Mouse (Mus musculus): ENCODE results near the gene Sec31b. TPM values are rescaled to one million over a fixed set of nuclear protein-coding genes. Genes with fewer than 3 reads are reported as not detected.

Gene Sec31b
- polyA plus RNA-seq, 1 experiment from 2014 or later = 0.15 TPM

GRCm38 (mm10) chr19:44544372-44544771 is 1.3 kb downstream of the Sec31b start:
- 55% methylated on average over 10 of the region's 10 CpGs for WGBS
- Histone ChIP-seq H3K4me1 (ENCODE audit: control insufficient read depth, insufficient read depth, low read length) (peaks cover 3% of the 10 kb centered on the region), H3K36me3 (ENCODE audit: control insufficient read depth, insufficient read depth, low read length) (peaks cover 8% of the 10 kb centered on the region), H3K27ac (ENCODE audit: low read length) (no peak overlapping the region), H3K9ac (ENCODE audit: low read depth, low read length) (no peak overlapping the region), H3K9me3 (replicated peaks; ENCODE audit: control insufficient read depth, low read length, poor library complexity, severe bottlenecking) (no peaks in the 10 kb centered on the region; the same call in 1 of the 2 replicates), H3K4me2 (ENCODE audit: low read length) (no peak overlapping the region), H3K27me3 (ENCODE audit: control insufficient read depth, insufficient read depth, low read depth, low read length) (peaks cover 31% of the 10 kb centered on the region), H3K4me3 (ENCODE audit: low read depth, low read length) (no peak overlapping the region)
- no peak for ATAC-seq

DNA sequence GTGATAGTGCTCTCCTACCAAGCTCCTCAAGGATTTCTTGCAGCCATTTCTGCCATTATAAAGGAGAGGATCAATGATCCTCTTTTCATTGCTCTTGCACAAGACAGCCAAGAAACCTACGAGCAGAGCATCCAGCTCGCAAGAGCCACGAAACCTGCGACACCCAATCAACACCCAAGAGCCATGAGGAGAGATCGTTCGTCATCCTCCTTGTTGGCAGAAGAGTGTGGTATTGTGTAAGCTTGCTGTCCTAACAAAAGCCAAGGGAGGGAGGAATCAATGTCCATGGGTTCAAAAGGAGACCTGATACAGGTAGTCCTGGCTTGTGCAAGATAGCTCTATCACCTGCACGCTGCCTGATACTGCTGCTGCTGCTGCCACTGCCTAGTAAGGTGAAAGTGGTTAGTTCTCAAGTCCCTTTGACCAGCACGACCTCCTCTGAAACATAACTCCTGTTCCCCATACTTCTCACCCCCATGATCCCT is 2.9 kb downstream of the Sec31b start:
- Histone ChIP-seq H3K36me3 (ENCODE audit: control insufficient read depth, insufficient read depth, low read length) (no peaks in the 10 kb centered on the region), H3K4me3 (ENCODE audit: low read depth, low read length) (no peak overlapping the region), H3K27me3 (ENCODE audit: control insufficient read depth, insufficient read depth, low read depth, low read length) (peaks cover 31% of the 10 kb centered on the region), H3K27ac (ENCODE audit: low read length) (no peak overlapping the region), H3K4me1 (ENCODE audit: control insufficient read depth, insufficient read depth, low read length) (peaks cover 3% of the 10 kb centered on the region), H3K9ac (ENCODE audit: low read depth, low read length) (no peak overlapping the region), H3K4me2 (ENCODE audit: low read length) (no peak overlapping the region), H3K9me3 (replicated peaks; ENCODE audit: control insufficient read depth, low read length, poor library complexity, severe bottlenecking) (no peaks in the 10 kb centered on the region; the same call in 1 of the 2 replicates)
- no peak for ATAC-seq
- WGBS = 91% methylated on average over 8 of the region's 8 CpGs

DNA sequence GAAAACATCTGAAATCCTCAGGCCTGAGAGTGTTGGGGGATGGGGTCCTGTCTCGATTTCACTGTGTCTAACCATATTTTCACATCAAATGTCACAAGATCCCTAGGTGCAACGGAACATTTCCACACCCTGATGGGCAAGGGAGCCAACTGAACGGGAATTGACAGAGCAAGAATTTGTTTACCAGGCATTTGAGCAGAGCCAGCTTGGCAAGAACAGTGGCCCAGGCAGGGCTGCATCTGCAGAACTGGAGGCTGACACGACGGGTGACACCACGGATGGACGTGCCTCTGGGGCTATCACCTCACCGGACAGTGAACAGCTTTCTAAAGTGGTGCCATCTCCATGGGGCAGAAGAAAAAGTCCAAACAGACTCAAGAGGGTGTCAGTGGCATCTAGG is 8.2 kb downstream of the Sec31b start:
- no peak overlapping the region for H3K9ac ChIP-seq (ENCODE audit: low read depth, low read length)
- WGBS = 85% methylated on average over 8 of the region's 8 CpGs
- H3K36me3 ChIP-seq (ENCODE audit: control insufficient read depth, insufficient read depth, low read length) = no peaks in the 10 kb centered on the region
- no peaks in the 10 kb centered on the region for H3K4me1 ChIP-seq (ENCODE audit: control insufficient read depth, insufficient read depth, low read length)
- H3K4me3 ChIP-seq (ENCODE audit: low read depth, low read length) = no peak overlapping the region
- peaks cover 6% of the 10 kb centered on the region for H3K27me3 ChIP-seq (ENCODE audit: control insufficient read depth, insufficient read depth, low read depth, low read length)
- no peak overlapping the region for H3K27ac ChIP-seq (ENCODE audit: low read length)
- H3K4me2 ChIP-seq (ENCODE audit: low read length) = no peak overlapping the region
- no peaks in the 10 kb centered on the region; the same call in 1 of the 2 replicates for H3K9me3 ChIP-seq (replicated peaks; ENCODE audit: control insufficient read depth, low read length, poor library complexity, severe bottlenecking)
- ATAC-seq = no peak

- ATAC-seq = no peak
- Histone ChIP-seq H3K9me3 (replicated peaks; ENCODE audit: control insufficient read depth, low read length, poor library complexity, severe bottlenecking) (no peaks in the 10 kb centered on the region), H3K4me1 (ENCODE audit: control insufficient read depth, insufficient read depth, low read length) (no peaks in the 10 kb centered on the region), H3K27me3 (ENCODE audit: control insufficient read depth, insufficient read depth, low read depth, low read length) (peaks cover 14% of the 10 kb centered on the region), H3K36me3 (ENCODE audit: control insufficient read depth, insufficient read depth, low read length) (no peaks in the 10 kb centered on the region), H3K4me3 (ENCODE audit: low read depth, low read length) (no peak overlapping the region), H3K27ac (ENCODE audit: low read length) (no peak overlapping the region), H3K4me2 (ENCODE audit: low read length) (no peak overlapping the region), H3K9ac (ENCODE audit: low read depth, low read length) (no peak overlapping the region)
- 32% methylated on average over 3 of the region's 3 CpGs for WGBS
Observed at GRCm38 (mm10) chr19:44535376-44535775, 10.3 kb downstream of the Sec31b start.

GRCm38 (mm10) chr19:44530018-44530417 is 15.6 kb downstream of the Sec31b start:
- Histone ChIP-seq H3K4me1 (ENCODE audit: control insufficient read depth, insufficient read depth, low read length) (no peaks in the 10 kb centered on the region), H3K9me3 (replicated peaks; ENCODE audit: control insufficient read depth, low read length, poor library complexity, severe bottlenecking) (no peaks in the 10 kb centered on the region), H3K4me2 (ENCODE audit: low read length) (no peak overlapping the region), H3K4me3 (ENCODE audit: low read depth, low read length) (no peak overlapping the region), H3K27ac (ENCODE audit: low read length) (no peak overlapping the region), H3K36me3 (ENCODE audit: control insufficient read depth, insufficient read depth, low read length) (no peaks in the 10 kb centered on the region), H3K9ac (ENCODE audit: low read depth, low read length) (no peak overlapping the region), H3K27me3 (ENCODE audit: control insufficient read depth, insufficient read depth, low read depth, low read length) (peaks cover 38% of the 10 kb centered on the region)
- ATAC-seq = no peak
- WGBS = 82% methylated on average over 6 of the region's 6 CpGs

GRCm38 (mm10) chr19:44525551-44526205 is 20.0 kb downstream of the Sec31b start:
- WGBS = 85% methylated on average over 9 of the region's 9 CpGs
- no peak for ATAC-seq
- Histone ChIP-seq H3K27me3 (ENCODE audit: control insufficient read depth, insufficient read depth, low read depth, low read length) (peaks cover 56% of the 10 kb centered on the region), H3K27ac (ENCODE audit: low read length) (no peak overlapping the region), H3K9ac (ENCODE audit: low read depth, low read length) (no peak overlapping the region), H3K36me3 (ENCODE audit: control insufficient read depth, insufficient read depth, low read length) (no peaks in the 10 kb centered on the region), H3K4me1 (ENCODE audit: control insufficient read depth, insufficient read depth, low read length) (no peaks in the 10 kb centered on the region), H3K4me2 (ENCODE audit: low read length) (no peak overlapping the region), H3K4me3 (ENCODE audit: low read depth, low read length) (no peak overlapping the region), H3K9me3 (replicated peaks; ENCODE audit: control insufficient read depth, low read length, poor library complexity, severe bottlenecking) (no peaks in the 10 kb centered on the region)

DNA sequence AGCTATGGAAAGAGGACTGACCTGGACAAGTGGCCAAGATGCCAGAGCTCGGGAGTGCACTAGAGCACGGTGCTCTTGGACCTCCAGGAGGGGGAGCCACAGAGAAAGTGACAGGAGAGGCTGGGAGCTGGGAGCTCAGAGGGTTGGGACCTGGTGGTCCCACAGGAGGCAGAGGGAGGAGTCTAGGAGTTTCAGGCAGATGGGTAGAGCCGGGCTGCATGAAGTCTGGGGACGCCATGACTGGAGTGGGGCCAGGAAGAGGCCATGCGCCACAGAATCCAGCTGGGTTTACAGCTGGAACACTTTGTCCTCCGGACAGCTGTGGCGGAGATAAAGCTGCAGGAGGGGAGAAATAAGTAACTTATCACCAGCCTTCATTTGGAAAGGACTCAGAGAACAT is 26.5 kb downstream of the Sec31b start:
- Histone ChIP-seq H3K9ac (ENCODE audit: low read depth, low read length) (no peak overlapping the region), H3K27me3 (ENCODE audit: control insufficient read depth, insufficient read depth, low read depth, low read length) (peaks cover 86% of the 10 kb centered on the region), H3K4me1 (ENCODE audit: control insufficient read depth, insufficient read depth, low read length) (peaks cover 2% of the 10 kb centered on the region; the same call in 1 of the 2 replicates), H3K9me3 (replicated peaks; ENCODE audit: control insufficient read depth, low read length, poor library complexity, severe bottlenecking) (no peaks in the 10 kb centered on the region), H3K36me3 (ENCODE audit: control insufficient read depth, insufficient read depth, low read length) (no peaks in the 10 kb centered on the region), H3K4me2 (ENCODE audit: low read length) (no peak overlapping the region), H3K27ac (ENCODE audit: low read length) (no peak overlapping the region), H3K4me3 (ENCODE audit: low read depth, low read length) (no peak overlapping the region)
- ATAC-seq = no peak
- 21% methylated on average over 7 of the region's 7 CpGs for WGBS

- Histone ChIP-seq H3K27me3 (ENCODE audit: control insufficient read depth, insufficient read depth, low read depth, low read length) (peaks cover 85% of the 10 kb centered on the region), H3K4me3 (ENCODE audit: low read depth, low read length) (no peak overlapping the region)
Observed at GRCm38 (mm10) chr19:44517996-44518768, 27.5 kb downstream of the Sec31b start.

GRCm38 (mm10) chr19:44515769-44516168 is 29.9 kb downstream of the Sec31b start:
- no peaks in the 10 kb centered on the region for H3K9me3 ChIP-seq (replicated peaks; ENCODE audit: control insufficient read depth, low read length, poor library complexity, severe bottlenecking)

More at GRCm38 (mm10) chr19:44517996-44518768, 27.5 kb downstream of the Sec31b start:
- 37% methylated on average over 12 of the region's 12 CpGs for WGBS
- Histone ChIP-seq H3K9me3 (replicated peaks; ENCODE audit: control insufficient read depth, low read length, poor library complexity, severe bottlenecking) (no peaks in the 10 kb centered on the region), H3K4me2 (ENCODE audit: low read length) (no peak overlapping the region), H3K36me3 (ENCODE audit: control insufficient read depth, insufficient read depth, low read length) (no peaks in the 10 kb centered on the region), H3K4me1 (ENCODE audit: control insufficient read depth, insufficient read depth, low read length) (peaks cover 2% of the 10 kb centered on the region; the same call in 1 of the 2 replicates), H3K9ac (ENCODE audit: low read depth, low read length) (no peak overlapping the region), H3K27ac (ENCODE audit: low read length) (no peak overlapping the region)
- no peak for ATAC-seq

More at GRCm38 (mm10) chr19:44515769-44516168, 29.9 kb downstream of the Sec31b start:
- 22% methylated on average over 6 of the region's 6 CpGs for WGBS
- Histone ChIP-seq H3K36me3 (ENCODE audit: control insufficient read depth, insufficient read depth, low read length) (no peaks in the 10 kb centered on the region), H3K4me1 (ENCODE audit: control insufficient read depth, insufficient read depth, low read length) (peaks cover 15% of the 10 kb centered on the region), H3K4me2 (ENCODE audit: low read length) (no peak overlapping the region), H3K27me3 (ENCODE audit: control insufficient read depth, insufficient read depth, low read depth, low read length) (peaks cover 93% of the 10 kb centered on the region), H3K4me3 (ENCODE audit: low read depth, low read length) (no peak overlapping the region), H3K9ac (ENCODE audit: low read depth, low read length) (no peak overlapping the region), H3K27ac (ENCODE audit: low read length) (no peak overlapping the region)
- no peak for ATAC-seq

Data from midbrain, embryonic 16.5 days (tissue).